Mouse (Mus musculus) stomach, embryonic 14.5 days (tissue): Measurements from ENCODE around the gene Lad1. TPM values are rescaled to one million over a fixed set of nuclear protein-coding genes. Genes with fewer than 3 reads are reported as not detected.
A peak's percentile ranks its signal among the peaks of the same experiment; 100 is the strongest.

Source experiments
- ATAC-seq: fragments of 200-750 bp; cut with Nextera tagmentation; 2 replicates; pipeline ENCODE4 v1.8.0; 2017; ENCODE audit warnings: low read depth, moderate TSS enrichment; ENCODE audit not compliant: insufficient number of reproducible peaks, insufficient read depth, low FRiP score
- H3K27ac ChIP-seq: fragments of 300-500 bp; sonication (generic); 2 replicates; pipeline ENCODE4 v1.5.1; 2014; ENCODE audit warnings: mild to moderate bottlenecking, low read length, moderate library complexity, mixed read lengths
- H3K27me3 ChIP-seq: fragments of 300-500 bp; sonication (generic); 2 replicates; pipeline ENCODE4 v1.6.1; 2014; ENCODE audit warnings: low read length, control low read depth, mixed read lengths; ENCODE audit not compliant: control insufficient read depth, insufficient read depth
- H3K36me3 ChIP-seq: fragments of 300-500 bp; sonication (generic); 2 replicates; pipeline ENCODE4 v1.6.1; 2014; ENCODE audit warnings: mild to moderate bottlenecking, control low read depth, low read length, moderate library complexity, mixed read lengths; ENCODE audit not compliant: control insufficient read depth, insufficient read depth
- H3K4me1 ChIP-seq: fragments of 300-500 bp; sonication (generic); 2 replicates; pipeline ENCODE4 v1.6.1; 2014; ENCODE audit warnings: low read length, control low read depth, mixed read lengths; ENCODE audit not compliant: control insufficient read depth, insufficient read depth
- H3K4me2 ChIP-seq: fragments of 300-500 bp; sonication (generic); replicated peaks from 2 replicates; pipeline ENCODE4 v1.6.1; 2014; ENCODE audit warnings: low read depth, low read length, control low read depth
- H3K4me3 ChIP-seq: fragments of 300-500 bp; sonication (generic); 2 replicates; pipeline ENCODE4 v1.5.1; 2014; ENCODE audit warnings: low read depth, low read length, control low read depth
- H3K9ac ChIP-seq: fragments of 300-500 bp; sonication (generic); replicated peaks from 2 replicates; pipeline ENCODE4 v1.6.1; 2014; ENCODE audit warnings: low read depth, mild to moderate bottlenecking, control low read depth, low read length, moderate library complexity, mixed read lengths
- H3K9me3 ChIP-seq: fragments of 300-500 bp; sonication (generic); 2 replicates; pipeline ENCODE4 v1.6.1; 2016; ENCODE audit warnings: low read depth, low read length, control low read depth; ENCODE audit not compliant: control insufficient read depth
- WGBS: fragments of 180-500 bp; shearing (Covaris S2); extraction: QIAGEN DNeasy Blood & Tissue Kit; methylation state at CpG from one replicate; pipeline ENCODE4 v1.1.7; 2014; 5-methylcytosine and 5-hydroxymethylcytosine counted together
- polyA plus RNA-seq: library from polyadenylated mRNA; unstranded; fragments of >200 nt; fragmentation: Nextera tagmentation; extraction: Ambion mirVana; gene quantifications from 2 replicates; pipeline ENCODE4 v1.2.1, GENCODE M21; 2014

Lad1 gene
- polyA plus RNA-seq, 1 experiment from 2014 or later, result 60.5 TPM

DNA sequence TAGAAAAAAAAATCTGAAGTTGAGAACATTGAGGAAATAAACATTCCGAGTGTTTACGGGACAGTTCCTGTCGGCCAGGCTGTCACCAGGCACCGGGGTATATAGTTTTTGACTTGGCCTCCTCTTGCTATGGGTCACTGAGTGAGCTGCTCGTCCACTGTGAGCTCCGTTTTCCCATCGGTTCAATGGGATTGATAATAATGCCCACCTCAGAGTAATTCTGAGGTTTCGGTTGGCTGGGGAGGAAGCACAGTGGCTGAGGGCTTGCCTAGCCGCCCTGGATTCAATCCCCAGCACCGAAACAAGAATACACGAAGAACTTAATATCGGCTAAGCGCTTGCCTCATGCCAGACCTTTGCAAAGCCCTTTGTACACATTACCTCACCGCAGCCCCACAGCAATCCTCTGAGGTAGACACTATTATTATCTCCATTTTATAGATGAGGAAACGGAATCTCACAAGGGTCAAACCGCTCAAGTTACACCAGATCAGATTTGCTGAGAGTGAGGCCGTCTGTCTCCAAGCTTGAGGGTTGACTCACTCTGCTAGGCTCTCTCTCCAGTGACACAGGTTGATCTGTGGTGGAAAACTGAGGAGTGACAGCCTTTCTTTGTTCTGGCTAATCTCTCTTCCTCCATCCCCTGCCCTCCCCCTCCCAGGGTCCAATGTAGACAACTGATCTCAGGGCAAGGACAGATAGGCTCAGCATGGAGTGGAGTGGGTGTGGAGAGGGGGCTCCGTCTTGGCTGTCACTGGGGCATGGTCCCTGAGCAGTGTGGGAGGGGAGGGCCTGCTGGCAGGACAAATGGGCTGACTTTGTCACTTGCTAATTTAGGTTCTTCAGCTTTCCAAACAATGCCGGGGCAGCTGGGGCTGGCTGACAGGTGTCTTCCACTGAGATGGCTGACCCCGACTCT lies 23.9 kb upstream of the Lad1 start:
- WGBS, result 17% methylated on average over 20 of the region's 20 CpGs
- ATAC-seq, result peak; percentile 47
- peak overlapping the region; percentile 39 for H3K4me2 ChIP-seq
- no peaks in the 10 kb centered on the region for H3K27me3 ChIP-seq
- H3K4me1 ChIP-seq, result peaks cover 24% of the 10 kb centered on the region
- H3K36me3 ChIP-seq, result no peaks in the 10 kb centered on the region
- peak overlapping the region; percentile 15; the same call in 1 of the 2 replicates for H3K4me3 ChIP-seq
- H3K27ac ChIP-seq, result peak overlapping the region; percentile 87
- H3K9ac ChIP-seq, result no peak overlapping the region; the same call in 1 of the 2 replicates
- no peaks in the 10 kb centered on the region for H3K9me3 ChIP-seq

DNA sequence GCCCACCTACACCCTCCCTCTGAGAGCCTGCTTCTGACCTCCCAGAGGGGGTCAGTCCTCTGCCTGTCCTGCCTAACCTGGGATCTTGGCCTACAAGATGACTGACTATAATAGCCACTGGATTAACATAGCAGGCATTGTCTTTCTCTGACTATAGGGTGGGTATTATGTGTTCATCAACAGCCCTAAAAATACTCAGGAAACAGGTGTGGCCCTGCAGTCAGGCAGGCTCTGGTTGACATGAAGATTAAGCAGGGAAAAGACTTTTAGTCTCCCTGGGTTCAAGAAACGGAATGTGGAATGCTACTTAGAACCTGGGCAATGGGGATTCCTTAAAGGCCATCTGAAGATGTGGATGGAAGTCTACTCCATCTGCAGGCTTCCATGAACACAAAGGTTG lies 19.9 kb upstream of the Lad1 start:
- Histone ChIP-seq H3K9me3 (no peaks in the 10 kb centered on the region), H3K36me3 (no peaks in the 10 kb centered on the region), H3K27ac (no peak overlapping the region), H3K9ac (no peak overlapping the region), H3K4me3 (no peak overlapping the region), H3K4me1 (peaks cover 40% of the 10 kb centered on the region), H3K4me2 (no peak overlapping the region), H3K27me3 (no peaks in the 10 kb centered on the region)
- WGBS, result 71% methylated on average over 1 of the region's 1 CpGs
- no peak for ATAC-seq

GRCm38 (mm10) chr1:135799109-135799627 lies 19.2 kb upstream of the Lad1 start:
- no peak overlapping the region for H3K9ac ChIP-seq
- ATAC-seq, result no peak
- no peak overlapping the region for H3K27ac ChIP-seq
- H3K9me3 ChIP-seq, result no peaks in the 10 kb centered on the region
- no peaks in the 10 kb centered on the region for H3K27me3 ChIP-seq
- H3K4me2 ChIP-seq, result no peak overlapping the region
- no peak overlapping the region for H3K4me3 ChIP-seq
- 44% methylated on average over 8 of the region's 8 CpGs for WGBS
- H3K4me1 ChIP-seq, result peaks cover 33% of the 10 kb centered on the region
- H3K36me3 ChIP-seq, result no peaks in the 10 kb centered on the region

DNA sequence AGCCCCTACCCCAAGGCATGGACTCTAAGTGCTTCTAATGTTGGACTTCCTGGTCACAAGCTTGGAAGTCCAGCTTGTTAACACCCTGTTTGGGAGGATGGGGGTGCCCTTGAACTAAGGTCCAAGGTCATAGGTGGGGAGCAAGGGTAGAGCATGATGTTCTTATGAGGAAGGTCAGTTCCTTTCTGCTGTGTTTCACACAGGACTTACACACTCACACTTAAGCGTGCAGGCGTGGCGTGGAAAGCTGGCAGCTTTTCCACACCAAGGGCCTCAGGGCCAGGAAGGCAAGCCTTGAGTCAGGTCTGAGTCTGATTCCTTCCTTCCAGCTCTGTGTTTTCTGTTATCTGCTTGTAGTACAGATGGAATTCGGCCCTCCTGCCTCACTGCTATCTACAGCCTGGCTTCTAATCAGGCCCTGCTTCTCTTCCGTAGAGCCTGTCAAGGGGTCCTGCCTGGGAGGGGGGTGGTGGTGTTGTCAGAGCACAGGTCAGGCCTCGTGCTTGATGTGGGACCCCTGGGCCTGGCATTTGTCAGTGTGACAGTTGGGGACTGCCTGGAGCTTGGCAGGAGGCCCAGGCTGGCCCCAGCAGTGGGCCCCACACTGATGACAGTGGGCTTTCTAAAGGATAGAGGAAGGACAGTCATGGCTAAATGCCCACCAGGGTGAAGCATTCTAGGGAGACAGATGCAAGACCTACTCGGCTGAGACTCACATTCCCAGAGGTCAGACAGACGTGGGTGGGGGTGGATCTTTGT lies 18.0 kb upstream of the Lad1 start:
- Histone ChIP-seq H3K27ac (peak overlapping the region; percentile 70; the same call in 1 of the 2 replicates), H3K4me1 (peaks cover 24% of the 10 kb centered on the region), H3K4me3 (no peak overlapping the region), H3K27me3 (no peaks in the 10 kb centered on the region), H3K4me2 (no peak overlapping the region), H3K9me3 (no peaks in the 10 kb centered on the region), H3K9ac (no peak overlapping the region), H3K36me3 (no peaks in the 10 kb centered on the region)
- 34% methylated on average over 8 of the region's 8 CpGs for WGBS
- ATAC-seq, result peak; percentile 72

DNA sequence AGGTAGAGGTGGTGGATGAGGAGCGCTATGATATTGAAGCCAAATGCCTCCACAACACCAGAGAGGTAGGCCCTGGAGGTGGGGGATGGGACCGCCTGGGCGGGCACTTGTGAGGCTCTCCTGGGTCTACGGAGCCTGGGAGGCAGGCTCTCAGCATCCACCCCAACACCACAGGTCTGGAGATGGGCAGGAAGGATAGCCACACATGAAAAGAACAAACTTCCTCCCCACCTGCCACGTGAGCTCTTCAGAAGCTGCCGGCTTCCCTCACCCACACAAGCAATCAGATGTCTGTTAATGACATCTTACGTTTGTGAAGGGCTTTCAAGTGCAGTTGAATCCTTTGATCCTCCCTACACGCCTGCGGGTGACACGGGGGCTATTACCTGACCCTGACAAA lies 10.9 kb upstream of the Lad1 start:
- Histone ChIP-seq H3K4me1 (no peaks in the 10 kb centered on the region; the same call in 1 of the 2 replicates), H3K4me2 (no peak overlapping the region), H3K9ac (no peak overlapping the region), H3K4me3 (no peak overlapping the region), H3K9me3 (no peaks in the 10 kb centered on the region), H3K27me3 (no peaks in the 10 kb centered on the region), H3K27ac (no peak overlapping the region), H3K36me3 (no peaks in the 10 kb centered on the region)
- WGBS, result 32% methylated on average over 10 of the region's 10 CpGs
- ATAC-seq, result no peak

DNA sequence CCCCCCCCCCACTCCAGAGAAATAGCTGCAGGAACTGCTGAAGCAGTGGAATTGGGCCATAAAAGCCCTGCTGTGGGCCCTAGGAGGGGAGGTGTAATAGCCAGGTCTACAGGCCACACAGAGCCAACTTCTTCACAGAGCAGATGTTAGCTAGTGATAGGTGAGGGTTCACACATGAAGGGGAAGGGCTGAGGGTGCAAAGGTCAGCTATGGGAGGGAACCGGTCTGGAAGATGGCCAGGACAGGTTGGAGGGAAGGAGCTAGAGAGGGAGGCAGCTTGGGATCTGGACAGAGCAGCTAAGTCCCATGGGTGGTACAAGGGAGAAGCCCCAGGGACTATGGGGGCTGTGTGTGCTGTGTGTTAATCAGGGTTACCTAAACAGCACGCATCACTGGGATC lies 8.2 kb upstream of the Lad1 start:
- Histone ChIP-seq H3K36me3 (no peaks in the 10 kb centered on the region), H3K27ac (no peak overlapping the region), H3K4me3 (no peak overlapping the region), H3K4me2 (no peak overlapping the region), H3K27me3 (no peaks in the 10 kb centered on the region), H3K9ac (no peak overlapping the region), H3K4me1 (peaks cover 5% of the 10 kb centered on the region; the same call in 1 of the 2 replicates), H3K9me3 (no peaks in the 10 kb centered on the region)
- WGBS, result 63% methylated on average over 2 of the region's 2 CpGs
- no peak for ATAC-seq

GRCm38 (mm10) chr1:135811016-135811646 lies 7.3 kb upstream of the Lad1 start:
- Histone ChIP-seq H3K36me3 (no peaks in the 10 kb centered on the region), H3K27me3 (no peaks in the 10 kb centered on the region), H3K4me1 (peaks cover 5% of the 10 kb centered on the region; the same call in 1 of the 2 replicates), H3K9ac (no peak overlapping the region), H3K4me3 (no peak overlapping the region), H3K4me2 (no peak overlapping the region), H3K27ac (no peak overlapping the region), H3K9me3 (no peaks in the 10 kb centered on the region)
- ATAC-seq, result no peak
- 31% methylated on average over 7 of the region's 7 CpGs for WGBS

DNA sequence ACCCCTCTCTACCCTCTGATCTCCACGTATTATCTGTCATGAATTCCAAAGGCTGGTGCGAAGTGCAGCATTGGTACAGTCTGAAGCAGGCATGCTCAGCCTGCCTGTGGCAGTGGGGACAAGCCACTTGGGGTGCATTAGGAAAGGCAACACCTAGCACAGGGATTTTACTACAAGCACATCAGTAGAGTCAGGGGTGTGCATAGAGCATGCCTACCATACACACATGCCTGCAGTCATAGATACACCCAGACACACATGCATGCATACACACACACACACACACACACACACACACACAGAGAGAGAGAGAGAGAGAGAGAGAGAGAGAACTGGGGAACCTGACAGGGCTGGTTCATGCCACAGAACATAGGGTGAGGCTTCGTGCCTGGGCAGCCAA lies 6.2 kb upstream of the Lad1 start:
- Histone ChIP-seq H3K36me3 (no peaks in the 10 kb centered on the region), H3K9me3 (no peaks in the 10 kb centered on the region), H3K4me3 (no peak overlapping the region), H3K27ac (peak overlapping the region; percentile 48; the same call in 1 of the 2 replicates), H3K4me1 (peaks cover 5% of the 10 kb centered on the region; the same call in 1 of the 2 replicates), H3K9ac (no peak overlapping the region), H3K4me2 (no peak overlapping the region), H3K27me3 (peaks cover 3% of the 10 kb centered on the region; the same call in 1 of the 2 replicates)
- WGBS, result 66% methylated on average over 3 of the region's 3 CpGs
- peak; percentile 16 for ATAC-seq
